Mouse (Mus musculus) monocyte, adult 2 months (primary cell): ENCODE results near the gene 4930544D05Rik.

Source experiments
- DNase-seq, 2 experiments: peaks; one replicate each; pipeline ENCODE4 v3.0.0; 2022; ENCODE audit warnings: low spot score in 2 of 2, low read depth in 1 of 2

Gene 4930544D05Rik

GRCm38 (mm10) chr11:70655571-70656455 lies 40.2 kb downstream of the 4930544D05Rik start:
- peak in 1 of 2 experiments; percentile 34 for DNase-seq

GRCm38 (mm10) chr11:70656456-70656927 lies 40.8 kb downstream of the 4930544D05Rik start:
- DNase-seq, result no peak

GRCm38 (mm10) chr11:70656964-70657363 lies 41.3 kb downstream of the 4930544D05Rik start, which contains the start of gene Eno3:
Gene Eno3, plus strand, starts transcription at chr11:70657202.
- no peak for DNase-seq

- DNase-seq, result no peak
These were observed 41.9 kb downstream of the 4930544D05Rik start for GRCm38 (mm10) chr11:70657573-70657972.

GRCm38 (mm10) chr11:70657991-70658390 lies 42.3 kb downstream of the 4930544D05Rik start:
- DNase-seq, result no peak

GRCm38 (mm10) chr11:70658521-70658920 lies 42.9 kb downstream of the 4930544D05Rik start:
- DNase-seq, result no peak

GRCm38 (mm10) chr11:70658942-70659341 lies 43.3 kb downstream of the 4930544D05Rik start:
- DNase-seq, result no peak

GRCm38 (mm10) chr11:70660571-70660970 lies 44.9 kb downstream of the 4930544D05Rik start:
- DNase-seq, result no peak

- no peak for DNase-seq
These were observed 47.5 kb downstream of the 4930544D05Rik start for GRCm38 (mm10) chr11:70663101-70663500.

GRCm38 (mm10) chr11:70663957-70664356 lies 48.3 kb downstream of the 4930544D05Rik start:
- no peak for DNase-seq

GRCm38 (mm10) chr11:70664741-70665140 lies 49.1 kb downstream of the 4930544D05Rik start:
- no peak for DNase-seq
